Mouse (Mus musculus) thymus, adult 18-20 months (tissue): Measurements from ENCODE around the gene Dusp1.

Source experiments
- DNase-seq, 2 experiments: peaks; one replicate each; pipeline ENCODE4 v3.0.0; 2022; ENCODE audit warnings: mixed read lengths in 2 of 2

Gene Dusp1

DNA sequence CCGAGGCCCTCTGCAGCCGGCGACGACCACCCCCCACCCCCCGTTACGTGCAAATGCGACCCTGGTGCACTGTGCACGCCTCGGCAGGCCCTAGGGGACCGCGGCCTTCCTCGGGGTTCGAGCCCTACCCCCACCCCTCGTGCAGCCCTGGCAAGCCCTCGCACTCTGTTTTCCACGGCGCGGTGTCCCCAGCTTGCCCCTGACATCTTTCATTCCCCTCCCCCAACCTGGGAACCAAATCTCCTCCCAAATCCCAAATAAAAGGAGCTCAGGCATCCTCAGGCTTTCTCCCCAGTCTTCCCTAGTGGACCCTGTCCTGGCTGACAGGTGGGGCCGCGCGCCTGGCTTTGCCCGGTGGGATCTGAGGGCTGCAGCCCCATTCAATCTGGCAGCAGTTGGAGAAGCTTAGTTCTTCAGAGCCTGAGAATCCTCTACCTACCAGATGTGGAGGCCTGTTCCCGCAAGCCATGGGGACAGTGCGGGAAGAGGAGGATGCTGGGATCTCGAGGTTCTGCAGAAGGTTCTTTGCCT is at the start of gene Dusp1:
Gene Dusp1 (minus strand): TSS at position 478 of the 531 bp plus-strand sequence.
- no peak for DNase-seq

DNA sequence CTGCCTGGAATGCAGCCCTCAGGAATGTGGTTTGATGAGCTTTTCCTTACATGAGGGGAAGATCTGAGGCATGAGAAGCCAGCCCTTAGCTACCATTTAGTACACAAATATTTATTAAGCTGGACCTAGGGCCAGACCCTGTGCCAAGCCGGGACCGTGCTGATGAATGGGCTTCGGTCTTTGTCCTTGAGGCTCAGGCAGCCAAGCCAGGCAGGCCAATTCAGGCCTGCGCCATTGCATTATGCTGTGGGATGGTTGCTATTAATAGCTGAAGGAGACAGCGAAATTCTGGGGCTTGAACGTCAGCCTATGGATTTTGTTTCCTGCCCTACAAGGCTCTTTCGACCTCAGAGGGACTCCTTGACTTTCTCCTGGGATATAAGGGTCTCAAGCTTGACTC is 49.4 kb upstream of the Dusp1 start:
- DNase-seq = no peak

DNA sequence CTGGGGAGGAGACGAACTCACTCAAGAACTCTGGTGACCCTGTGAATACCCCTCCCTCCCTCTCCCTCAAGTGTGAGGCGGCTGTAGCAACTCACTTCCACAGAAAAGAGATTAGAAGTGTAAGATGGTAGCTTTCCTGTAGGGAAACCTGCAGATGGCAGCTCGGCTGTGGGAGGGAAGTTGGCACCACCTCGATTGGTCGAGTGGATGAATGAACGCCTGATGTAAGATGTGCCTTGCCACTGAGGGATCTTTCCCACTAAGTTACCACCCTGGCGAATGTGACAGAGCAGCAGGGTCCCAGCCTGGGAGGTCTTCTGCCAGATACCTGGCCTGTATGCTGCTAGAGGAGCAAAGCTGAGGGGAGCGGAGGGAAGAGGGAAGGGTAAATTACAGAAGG is 47.9 kb upstream of the Dusp1 start:
- DNase-seq = no peak

DNA sequence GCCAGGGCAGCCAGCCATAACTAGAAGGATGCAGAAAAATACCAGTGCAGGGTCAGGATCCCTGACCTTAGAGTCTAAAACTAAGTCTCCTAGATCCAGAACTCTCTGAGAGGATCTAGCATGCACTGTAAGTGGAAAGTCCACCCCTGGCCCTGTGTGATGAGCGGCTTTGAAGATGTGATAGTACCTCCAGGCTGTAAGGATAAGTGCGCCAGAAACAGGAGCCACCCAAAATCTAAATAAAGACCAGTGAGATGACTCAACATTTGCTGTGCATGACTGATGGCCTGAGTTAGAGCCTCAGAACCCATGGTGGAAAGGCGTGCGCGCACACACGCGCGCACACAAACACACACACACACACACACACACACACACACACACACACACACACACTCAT is 46.9 kb upstream of the Dusp1 start:
- no peak for DNase-seq

DNA sequence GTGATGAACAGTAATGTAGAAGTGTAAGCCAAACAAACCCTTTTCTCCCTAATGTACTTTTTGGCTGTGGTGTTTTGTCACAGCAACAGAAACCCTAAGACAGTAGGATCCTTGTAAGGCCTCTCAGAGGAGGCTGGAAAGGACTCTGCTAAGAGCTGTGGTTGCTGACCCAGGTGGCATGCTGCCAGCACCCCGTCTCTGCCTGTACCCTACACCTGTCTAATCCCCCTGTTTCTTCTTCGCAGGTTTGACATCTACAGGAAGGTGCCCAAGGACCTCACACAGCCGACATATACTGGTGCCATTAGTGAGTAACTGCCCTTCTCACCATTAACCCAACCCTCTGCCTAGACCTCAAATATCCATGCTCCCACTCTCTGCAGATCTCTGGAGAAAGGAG is 46.4 kb upstream of the Dusp1 start:
- no peak for DNase-seq

DNA sequence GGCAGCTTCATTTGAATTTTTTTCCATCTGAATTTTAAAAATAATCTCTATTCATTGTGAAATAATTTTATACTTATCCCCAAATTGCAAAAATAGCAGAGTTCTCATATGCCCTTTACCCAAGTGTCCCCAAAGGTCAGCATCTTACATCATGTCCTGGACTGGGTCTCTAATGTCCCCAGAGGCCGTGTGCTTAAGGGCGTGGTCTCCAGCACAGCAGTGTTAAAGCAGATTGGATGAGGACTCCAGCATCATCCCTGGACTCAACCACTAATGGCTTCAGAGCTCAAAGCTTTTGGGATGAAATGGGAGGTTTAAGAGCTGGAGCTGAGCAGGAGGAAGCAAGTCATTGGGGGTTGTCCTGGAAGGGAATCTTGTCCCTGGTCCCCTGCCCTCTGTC is 44.6 kb upstream of the Dusp1 start:
- no peak for DNase-seq

DNA sequence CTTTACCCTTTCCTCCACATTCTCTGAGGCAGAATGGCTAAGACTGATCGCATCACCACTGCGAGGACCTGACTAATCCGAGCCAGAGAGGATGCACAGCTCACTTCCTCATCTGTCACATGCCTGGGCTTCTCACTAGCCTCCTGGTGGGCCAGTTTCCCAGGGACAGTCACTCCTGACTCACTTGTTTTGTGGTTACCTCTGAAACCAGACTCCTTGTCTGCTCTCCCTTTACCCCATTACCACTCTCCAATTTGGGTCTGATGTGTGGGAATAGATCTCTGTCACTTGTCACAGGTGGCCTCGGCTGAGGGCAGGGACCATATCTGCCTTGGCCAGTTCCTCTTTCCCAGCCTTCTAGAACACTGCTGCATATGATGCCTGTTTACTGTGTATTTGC is 43.7 kb upstream of the Dusp1 start:
- no peak for DNase-seq

DNA sequence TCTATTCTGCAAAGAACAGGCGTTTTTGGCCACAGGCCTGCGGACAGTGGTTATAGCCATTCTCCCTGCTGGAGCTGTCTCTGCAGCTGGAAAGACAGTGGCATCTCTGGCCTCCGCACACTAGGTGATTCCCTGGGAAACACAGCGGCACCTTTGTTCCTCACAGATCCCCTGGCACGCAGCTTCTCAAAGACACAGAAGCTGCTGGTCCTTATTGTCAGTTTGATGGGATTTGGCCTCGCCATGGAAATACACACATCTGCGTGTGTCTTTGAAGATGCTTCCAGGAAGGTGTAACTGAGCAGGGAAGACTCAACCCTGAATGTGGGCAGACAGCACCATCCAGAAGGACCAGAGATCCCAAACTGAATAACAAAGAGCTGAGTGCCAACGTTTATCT is 41.4 kb upstream of the Dusp1 start:
- DNase-seq = no peak

DNA sequence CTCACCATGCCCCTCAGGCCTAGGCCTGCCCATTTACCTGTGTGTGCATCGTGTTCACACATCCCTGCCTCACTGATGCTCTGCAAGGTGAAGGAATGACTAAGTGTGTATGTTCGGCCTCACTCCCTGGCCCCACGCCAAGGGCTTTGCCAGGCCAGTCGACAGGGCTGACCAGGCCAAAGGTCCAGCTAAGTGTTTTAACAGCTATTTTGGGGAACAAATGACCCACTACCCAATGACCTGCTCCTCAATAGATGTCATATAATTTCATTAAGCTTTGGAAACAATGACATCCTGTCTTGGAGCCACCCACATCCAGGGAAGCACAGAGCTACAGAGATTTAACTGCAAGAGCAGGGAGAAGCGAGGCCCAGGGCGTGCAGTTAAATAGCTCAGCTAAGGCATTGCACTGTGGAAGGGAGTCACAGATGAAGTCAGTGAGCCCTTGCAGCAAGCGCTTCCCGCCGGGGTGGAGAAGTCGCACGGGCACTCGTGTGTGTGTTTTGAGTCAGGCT is 40.5 kb upstream of the Dusp1 start:
- no peak for DNase-seq

DNA sequence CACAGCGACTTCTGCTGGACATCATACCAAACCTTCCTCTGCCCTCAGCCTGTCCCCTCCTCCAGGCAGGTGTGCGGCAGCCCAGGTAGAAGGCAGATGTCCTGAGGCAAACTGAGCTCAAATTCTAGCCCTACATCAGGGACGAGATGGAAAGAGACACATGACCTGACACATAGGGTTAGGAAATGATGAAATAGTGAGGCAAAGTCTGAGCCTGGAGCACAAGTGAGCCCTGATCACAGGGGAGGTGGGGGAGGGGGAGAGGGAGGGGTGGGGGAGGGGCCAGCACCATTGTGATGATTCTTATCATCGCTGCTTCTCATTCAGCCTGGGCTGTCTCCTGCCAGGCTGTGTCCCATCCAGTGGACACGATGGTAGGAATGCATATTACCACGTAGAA is 40.0 kb upstream of the Dusp1 start:
- no peak for DNase-seq

DNA sequence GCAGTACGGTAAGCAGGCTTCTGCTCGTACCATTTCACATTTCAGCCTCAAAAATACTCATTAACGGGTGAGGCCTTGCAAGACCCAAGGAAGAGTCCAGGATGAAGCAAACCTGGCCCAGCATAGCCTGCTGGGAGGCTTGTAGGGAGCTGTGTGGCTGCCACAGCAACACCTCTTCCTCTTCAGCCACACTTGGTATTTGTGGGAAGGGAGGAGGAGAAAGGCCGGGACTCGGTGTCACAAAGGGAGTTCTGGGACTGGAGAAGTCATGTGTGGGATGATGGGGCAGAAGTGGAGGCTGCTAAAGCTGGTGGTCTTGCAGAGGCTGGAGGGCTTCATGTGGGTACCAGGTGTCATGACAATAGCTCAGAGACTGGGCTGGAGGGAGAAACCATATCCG is 39.6 kb upstream of the Dusp1 start:
- no peak for DNase-seq

DNA sequence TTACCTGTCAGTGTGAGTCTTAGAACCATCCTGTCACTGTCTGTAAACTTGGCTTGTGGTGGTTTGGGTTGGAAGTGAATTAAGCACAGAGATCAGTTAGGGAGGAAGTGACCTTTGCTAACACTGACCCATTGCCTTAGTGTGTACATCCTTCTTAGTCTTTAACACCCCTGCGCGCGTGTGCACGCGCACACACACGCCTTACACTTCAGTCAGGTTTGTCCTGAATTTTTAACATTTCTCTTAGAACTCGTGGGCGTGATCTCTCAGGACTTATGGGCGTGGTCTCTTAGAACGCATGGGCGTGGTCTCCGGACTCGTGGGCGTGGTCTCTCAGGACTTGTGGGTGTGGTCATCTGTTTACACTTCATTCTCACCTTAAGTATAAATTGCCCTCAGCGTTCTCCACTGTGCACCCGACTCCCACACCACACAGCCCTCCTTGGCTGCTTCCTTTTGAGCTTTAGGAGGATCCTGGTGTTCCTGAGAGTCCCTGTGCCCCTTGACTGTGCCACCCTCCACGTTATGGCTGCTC is 39.1 kb upstream of the Dusp1 start:
- DNase-seq = no peak

DNA sequence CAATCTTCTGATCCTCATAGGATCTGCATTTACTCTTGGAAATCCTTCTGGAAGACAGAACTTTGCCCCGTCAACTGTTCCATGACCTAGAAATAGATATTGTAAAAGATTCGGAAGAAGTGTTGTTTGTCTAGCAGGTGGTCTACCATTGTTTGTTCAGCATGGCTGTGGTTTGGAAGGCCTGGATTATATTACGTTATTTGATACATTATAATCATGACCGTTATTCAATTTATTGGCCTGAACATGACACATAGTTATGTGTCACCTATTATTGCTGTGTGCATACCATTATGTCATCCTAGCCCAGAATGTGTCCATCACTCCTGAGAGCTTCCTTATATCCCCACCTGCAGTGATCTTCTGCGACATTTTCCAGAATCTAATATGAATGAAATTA is 36.9 kb upstream of the Dusp1 start:
- no peak for DNase-seq

DNA sequence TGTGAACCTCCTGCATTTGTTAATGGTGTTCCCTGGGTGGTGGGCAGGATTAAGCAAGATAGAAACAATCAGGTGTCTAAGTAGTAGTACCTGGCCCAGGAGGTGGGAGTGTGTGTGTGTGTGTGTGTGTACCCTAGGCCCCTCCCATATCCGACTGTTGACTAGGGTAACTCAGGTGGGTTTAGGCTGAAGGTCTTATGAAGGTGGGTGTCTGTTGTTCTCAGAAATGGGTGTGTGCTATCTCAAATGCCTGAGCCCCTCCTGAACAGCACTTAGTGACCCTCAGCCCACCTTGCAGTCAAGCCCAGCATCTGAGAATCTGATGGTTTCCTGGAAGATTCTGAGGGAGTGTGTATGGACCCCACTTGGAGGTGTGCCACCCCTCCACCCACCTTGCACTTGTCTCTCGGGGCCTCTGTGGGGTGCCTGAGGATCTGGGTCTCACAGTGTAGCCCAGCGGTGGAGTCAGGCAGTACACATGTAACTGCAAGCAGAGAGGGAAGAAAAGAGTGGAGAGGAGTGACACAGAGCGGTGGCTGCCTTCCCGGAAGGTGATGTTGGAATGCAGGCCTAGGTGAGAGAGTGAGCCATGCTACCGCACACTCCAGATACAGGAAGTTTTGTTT is 35.0 kb upstream of the Dusp1 start:
- DNase-seq = no peak

DNA sequence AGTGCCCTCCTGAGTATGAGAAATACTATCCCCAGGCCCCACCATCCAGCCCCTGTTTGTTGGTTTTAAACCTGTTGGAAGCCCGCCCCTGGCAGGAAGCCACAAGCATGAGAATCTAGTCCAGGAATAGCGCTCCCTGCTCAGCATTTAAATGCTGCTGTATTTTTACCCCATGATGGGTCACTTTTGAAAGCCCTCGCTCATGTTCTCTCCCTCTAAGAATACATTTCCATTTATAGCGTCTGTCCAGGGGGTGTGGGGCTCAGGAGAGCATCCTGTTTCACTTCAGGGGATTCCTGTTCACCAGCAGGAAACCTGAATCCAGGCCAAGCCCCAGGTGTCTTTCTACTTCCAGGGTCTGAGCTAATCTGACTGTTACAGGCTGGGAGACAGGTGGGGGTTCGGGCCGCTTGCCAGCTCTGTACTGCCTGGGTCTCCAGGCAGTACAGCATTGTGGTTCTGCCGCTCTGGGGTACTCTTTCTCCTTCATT is 34.3 kb upstream of the Dusp1 start:
- DNase-seq = no peak

DNA sequence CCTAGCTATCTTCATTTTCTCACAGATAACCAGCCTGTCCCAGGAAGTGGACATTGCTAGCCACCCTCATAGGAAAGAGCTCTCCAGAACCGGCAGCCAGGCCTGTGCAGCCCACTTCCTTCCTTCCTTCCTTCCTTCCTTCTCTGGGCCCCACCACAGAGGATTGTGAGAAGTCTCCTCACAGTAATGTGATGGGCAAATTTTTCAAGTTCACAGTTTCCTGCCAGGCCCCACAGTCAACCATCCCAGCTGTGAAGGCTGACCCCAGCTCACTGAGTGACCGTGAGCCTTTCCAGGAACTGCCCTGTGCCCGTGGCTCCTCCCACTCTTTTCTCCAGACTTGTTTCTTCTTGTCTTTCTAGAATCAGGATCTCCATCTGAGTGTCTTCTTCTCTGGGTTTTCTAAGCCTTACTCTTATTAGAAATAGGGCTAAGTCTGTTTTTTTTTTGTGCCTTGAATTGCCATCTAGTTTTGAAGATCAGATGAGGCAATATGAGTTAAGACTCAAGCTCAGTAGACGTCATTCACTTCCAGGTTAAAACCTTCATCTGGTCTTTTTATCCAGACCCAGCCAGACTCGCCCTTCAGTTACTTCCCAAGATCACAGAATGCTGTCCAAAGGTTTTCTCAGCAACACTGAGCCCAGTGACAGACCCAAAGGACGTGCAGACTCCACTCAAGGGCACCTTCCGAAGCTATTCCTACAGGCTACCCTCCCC is 33.7 kb upstream of the Dusp1 start:
- no peak for DNase-seq

DNA sequence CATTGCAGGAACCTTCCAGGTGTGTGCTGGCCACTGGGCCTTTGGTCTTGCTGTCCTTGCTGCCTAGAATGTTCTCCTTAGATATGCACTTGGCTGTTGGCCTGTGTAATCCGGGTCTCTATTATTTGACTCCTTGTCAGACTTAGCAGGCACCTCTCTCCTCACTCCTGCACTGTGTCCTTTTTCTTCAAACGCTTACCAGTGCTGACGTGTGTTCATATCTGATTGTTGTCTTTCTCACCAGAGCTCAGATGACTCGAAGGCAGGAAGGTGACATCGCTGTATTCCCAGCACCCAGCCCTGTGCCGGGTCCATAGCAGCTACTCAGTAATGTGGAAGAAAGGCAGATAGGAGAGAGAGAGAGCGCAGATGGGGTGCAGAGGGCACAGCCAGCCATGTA is 33.0 kb upstream of the Dusp1 start:
- DNase-seq = no peak

DNA sequence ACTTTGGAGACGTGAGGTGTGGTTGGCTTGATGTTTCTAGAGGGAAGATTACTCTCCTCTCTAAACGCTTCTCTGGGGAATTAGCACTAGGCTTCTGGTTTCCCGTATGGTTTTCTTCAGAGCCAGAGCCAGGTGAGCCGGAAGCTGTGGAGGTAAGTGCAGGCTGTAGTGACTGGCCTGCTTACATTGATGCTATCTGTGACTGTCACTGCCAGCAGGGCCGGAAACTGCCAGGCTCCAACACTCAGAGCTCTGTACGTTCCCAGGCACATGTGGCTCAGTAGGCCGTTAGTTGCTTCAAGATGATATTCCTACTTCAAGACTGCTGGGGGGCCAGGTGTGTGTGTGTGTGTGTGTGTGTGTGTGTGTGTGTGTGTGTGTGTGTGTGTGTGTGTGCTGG is 32.2 kb upstream of the Dusp1 start:
- no peak for DNase-seq

DNA sequence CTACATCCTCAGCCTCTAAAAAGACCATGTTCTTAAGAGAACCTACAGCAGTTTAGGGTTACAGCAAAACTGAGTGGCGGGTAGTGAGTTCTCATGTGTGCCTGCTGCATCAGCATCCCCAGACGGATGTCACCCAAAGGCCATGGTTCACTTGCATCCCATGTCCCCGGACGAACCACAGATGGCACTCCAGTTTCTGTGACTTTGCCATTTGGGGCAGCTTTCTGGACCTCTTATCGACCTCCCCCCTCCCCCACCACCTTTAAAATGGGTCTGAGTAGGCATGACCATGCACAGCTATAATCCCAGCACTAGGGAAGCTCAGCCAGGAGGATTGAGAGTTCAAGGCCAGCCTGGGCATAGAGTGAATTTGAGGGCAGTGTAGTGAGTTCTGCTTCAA is 31.3 kb upstream of the Dusp1 start:
- no peak for DNase-seq

DNA sequence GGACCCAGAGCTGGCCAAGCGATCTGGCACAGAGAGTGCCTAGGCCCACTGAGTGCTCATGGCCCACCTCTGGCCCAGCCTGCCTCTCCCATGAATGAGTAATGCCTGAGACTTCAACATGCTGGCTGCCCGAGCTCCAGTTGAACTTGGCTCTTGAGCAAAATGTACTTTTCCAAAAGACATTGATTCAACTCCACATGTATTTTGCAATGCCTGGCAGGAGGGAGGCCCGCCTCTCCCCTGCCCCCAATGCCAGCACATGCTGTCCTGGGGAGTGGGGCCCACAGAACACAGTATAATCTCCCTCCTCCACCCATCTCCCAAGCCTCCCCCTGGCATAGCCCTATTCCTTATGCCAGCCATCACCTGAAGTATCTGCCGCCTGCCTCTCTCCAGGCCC is 30.6 kb upstream of the Dusp1 start:
- no peak for DNase-seq

DNA sequence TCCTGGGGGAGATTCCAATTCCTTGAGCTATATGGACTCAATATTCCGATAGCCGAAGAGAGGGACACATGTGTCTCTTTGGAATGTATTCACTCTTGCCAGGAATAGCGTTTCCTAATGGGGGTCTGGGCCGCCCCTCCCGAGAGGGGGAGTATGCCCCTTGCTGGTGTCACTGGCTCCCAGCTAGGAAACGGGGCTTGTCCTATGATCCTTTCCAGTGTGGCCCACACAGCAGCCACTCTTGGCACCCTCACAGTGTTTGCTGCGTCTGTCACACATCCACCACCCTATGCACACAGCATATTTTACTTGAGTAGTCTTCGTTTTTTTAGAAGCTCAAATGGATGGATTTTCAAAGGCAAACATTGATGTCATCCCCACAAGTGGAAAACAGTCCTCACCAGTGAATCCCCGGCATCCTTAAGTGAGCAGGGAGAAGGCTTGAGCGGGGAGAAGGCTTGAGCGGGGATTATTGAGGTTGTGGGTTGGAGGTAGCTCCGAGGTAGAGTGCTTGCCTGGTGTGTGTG is 26.1 kb upstream of the Dusp1 start:
- no peak for DNase-seq

DNA sequence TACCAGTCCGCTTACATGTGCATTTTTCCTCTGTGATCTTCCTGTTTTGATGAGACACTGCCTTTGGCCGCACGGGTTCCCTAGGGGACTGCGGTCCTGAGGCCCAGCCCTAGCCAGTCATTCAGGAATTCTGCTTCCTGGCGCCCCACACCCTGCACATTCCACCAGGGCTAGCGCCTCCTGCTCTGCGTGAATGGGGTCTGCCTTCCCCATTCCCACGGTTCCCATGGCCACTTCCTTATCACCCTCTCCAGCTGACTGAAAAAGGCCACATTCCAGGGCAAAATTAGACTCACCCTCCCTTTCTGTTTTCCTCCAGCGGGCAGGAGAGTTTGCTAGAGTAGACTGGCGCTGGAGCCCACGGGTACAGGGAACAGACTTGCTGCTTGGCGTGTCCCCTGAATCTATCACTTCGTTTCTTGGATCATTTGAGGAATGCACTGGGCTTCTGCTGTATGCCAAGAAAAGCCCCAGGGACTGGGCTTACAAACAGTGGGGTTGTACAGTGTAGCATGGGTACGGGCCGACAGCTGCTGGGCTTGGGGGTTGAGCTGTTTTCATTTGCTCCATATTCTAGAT is 22.7 kb upstream of the Dusp1 start:
- DNase-seq = no peak

DNA sequence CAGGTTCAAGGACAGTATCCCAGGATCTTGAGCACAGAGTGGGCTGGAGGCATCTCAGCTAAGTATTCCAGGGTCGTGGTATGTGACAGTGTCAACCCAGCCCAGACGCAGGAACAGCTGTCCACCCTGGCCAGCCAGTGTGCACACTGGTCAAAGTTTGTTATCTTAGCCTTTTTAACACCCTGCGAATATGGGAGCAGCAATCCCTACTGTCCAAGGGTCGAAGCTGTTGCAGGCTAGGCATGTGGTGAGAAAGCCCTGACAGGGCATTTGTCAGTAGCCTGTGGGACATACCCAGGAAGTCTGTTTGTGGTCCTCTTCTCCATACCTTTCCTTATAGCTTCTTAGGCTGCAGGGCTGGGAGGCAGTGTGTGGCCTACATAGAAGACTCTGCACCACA is 22.1 kb upstream of the Dusp1 start:
- DNase-seq = no peak

DNA sequence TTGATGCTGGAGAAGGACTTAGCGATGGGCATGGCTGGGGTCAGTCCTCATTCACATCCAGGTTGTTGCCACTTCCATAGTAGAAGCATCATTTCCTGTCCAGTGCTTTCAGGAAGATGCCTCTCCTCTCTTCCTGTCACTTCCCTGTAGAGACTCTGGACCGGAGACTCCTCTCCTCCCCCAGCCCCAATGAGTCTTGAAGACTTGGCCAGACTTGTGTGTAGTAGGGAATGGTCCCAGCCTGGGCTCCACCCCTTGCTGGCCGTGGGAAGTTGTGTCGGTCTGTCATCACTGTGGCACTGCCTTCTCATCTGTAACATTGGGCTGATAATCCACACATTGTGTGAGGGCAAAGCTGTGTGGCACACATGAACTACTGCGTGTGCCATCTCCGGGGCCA is 21.7 kb upstream of the Dusp1 start:
- DNase-seq = no peak
